Mouse (Mus musculus) lung, embryonic 14.5 days (tissue): ENCODE measurements around the gene Olfr524. TPM values are rescaled to one million over a fixed set of nuclear protein-coding genes. Genes with fewer than 3 reads are reported as not detected.

Experiments
- ATAC-seq: fragments of 200-750 bp; cut with Nextera tagmentation; 2 replicates; pipeline ENCODE4 v1.8.0; 2017; ENCODE audit warnings: mild to moderate bottlenecking, moderate TSS enrichment, moderate library complexity; ENCODE audit not compliant: insufficient read depth
- DNase-seq: peaks from one replicate; pipeline ENCODE4 v3.0.0-alpha.2; 2015
- H3K27ac ChIP-seq: fragments of 300-500 bp; sonication (generic); 2 replicates; pipeline ENCODE4 v1.5.1; 2014; ENCODE audit warnings: low read depth, mild to moderate bottlenecking, moderate library complexity
- H3K27me3 ChIP-seq: fragments of 300-500 bp; sonication (generic); 2 replicates; pipeline ENCODE4 v1.6.1; 2014; ENCODE audit warnings: low read length, control low read depth; ENCODE audit not compliant: insufficient read depth
- H3K36me3 ChIP-seq: fragments of 300-500 bp; sonication (generic); 2 replicates; pipeline ENCODE4 v1.6.1; 2014; ENCODE audit warnings: control low read depth; ENCODE audit not compliant: insufficient read depth
- H3K4me1 ChIP-seq: fragments of 300-500 bp; sonication (generic); 2 replicates; pipeline ENCODE4 v1.6.1; 2014; ENCODE audit warnings: antibody characterized with exemption, control low read depth; ENCODE audit not compliant: insufficient read depth
- H3K4me2 ChIP-seq: fragments of 300-500 bp; sonication (generic); 2 replicates; pipeline ENCODE4 v1.6.1; 2014; ENCODE audit warnings: mild to moderate bottlenecking
- H3K4me3 ChIP-seq: fragments of 300-500 bp; sonication (generic); 2 replicates; pipeline ENCODE4 v1.5.1; 2014; ENCODE audit warnings: low read depth, low read length
- H3K9ac ChIP-seq: fragments of 300-500 bp; sonication (generic); 2 replicates; pipeline ENCODE4 v1.6.1; 2014
- H3K9me3 ChIP-seq: fragments of 300-500 bp; sonication (generic); 2 replicates; pipeline ENCODE4 v1.6.1; 2016; ENCODE audit warnings: low read depth, low read length, control low read depth
- CTCF ChIP-seq: IDR thresholded peaks from 2 replicates; pipeline ENCODE4 v1.5.1; 2016; ENCODE audit warnings: antibody characterized with exemption, low read depth
- WGBS: fragments of 180-500 bp; shearing (Covaris S2); extraction: QIAGEN DNeasy Blood & Tissue Kit; methylation state at CpG from one replicate; pipeline ENCODE4 v1.1.7; 2014; 5-methylcytosine and 5-hydroxymethylcytosine counted together
- polyA plus RNA-seq: library from polyadenylated mRNA; unstranded; fragments of >200 nt; fragmentation: Nextera tagmentation; extraction: Ambion mirVana; gene quantifications from 2 replicates; pipeline ENCODE4 v1.2.1, GENCODE M21; 2014

Olfr524 gene
- polyA plus RNA-seq, 1 experiment from 2014 or later: not detected

DNA sequence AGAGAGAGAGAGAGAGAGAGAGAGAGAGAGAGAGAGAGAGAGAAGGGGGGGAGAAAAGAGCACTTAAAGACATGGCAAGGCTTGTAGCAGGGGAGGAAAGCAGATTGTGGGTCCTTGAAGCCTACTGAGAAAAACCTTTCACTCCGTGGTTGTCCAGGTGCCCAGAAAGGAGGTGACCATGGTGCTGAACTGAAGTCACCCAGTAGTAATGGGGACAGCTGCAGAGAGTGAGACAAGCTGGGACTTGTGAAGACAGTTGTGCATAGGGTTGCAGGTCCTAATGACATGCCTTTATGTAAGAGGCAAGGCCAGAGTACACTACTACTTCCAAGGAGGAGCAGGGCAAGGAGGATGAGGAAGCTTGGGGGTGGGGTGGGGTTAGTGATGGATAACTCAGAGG is 13.5 kb upstream of the Olfr524 start:
- Histone ChIP-seq H3K36me3 (no peaks in the 10 kb centered on the region), H3K4me2 (no peak overlapping the region), H3K4me1 (no peaks in the 10 kb centered on the region), H3K27ac (no peak overlapping the region), H3K4me3 (no peak overlapping the region), H3K9ac (no peak overlapping the region), H3K9me3 (no peaks in the 10 kb centered on the region), H3K27me3 (no peaks in the 10 kb centered on the region)
- ATAC-seq (no peak), DNase-seq (peak; percentile 23)
- TF ChIP-seq CTCF: no peak
- WGBS: 0% methylated on average over 1 of the region's 1 CpGs

DNA sequence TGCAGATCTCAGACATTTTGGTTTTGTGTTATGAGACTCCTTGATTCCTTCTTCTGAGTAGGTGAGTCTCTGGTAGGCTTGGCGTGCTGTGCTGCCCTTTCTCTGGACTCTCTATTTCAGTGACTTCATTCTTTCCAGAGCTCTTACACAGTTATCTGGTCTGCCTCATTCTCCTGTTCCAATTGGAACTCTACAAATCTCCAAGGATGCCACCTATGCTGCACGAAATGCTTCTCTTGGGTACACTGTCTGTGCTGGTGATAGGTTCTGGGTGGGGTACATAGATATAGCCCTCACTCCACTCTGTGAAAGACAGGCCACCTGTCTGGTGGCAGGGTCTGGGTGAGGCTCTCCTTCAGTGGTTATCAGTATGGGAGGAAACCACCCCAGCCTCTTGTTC is 12.2 kb upstream of the Olfr524 start, which contains the start of gene Cd163l1:
TSS of gene Cd163l1 (plus strand) at position 301 of the 400 bp plus-strand sequence.
- Histone ChIP-seq H3K9me3 (no peaks in the 10 kb centered on the region), H3K27me3 (no peaks in the 10 kb centered on the region), H3K4me2 (no peak within 1 kb of the TSS), H3K4me1 (no peaks in the 10 kb centered on the region), H3K27ac (no peak within 1 kb of the TSS), H3K4me3 (no peak within 1 kb of the TSS), H3K9ac (no peak within 1 kb of the TSS), H3K36me3 (no peaks in the 10 kb centered on the region)
- DNase-seq: no peak
- no peak for TF ChIP-seq CTCF
- 92% methylated on average over 2 of the region's 2 CpGs for WGBS
- ATAC-seq: no peak

DNA sequence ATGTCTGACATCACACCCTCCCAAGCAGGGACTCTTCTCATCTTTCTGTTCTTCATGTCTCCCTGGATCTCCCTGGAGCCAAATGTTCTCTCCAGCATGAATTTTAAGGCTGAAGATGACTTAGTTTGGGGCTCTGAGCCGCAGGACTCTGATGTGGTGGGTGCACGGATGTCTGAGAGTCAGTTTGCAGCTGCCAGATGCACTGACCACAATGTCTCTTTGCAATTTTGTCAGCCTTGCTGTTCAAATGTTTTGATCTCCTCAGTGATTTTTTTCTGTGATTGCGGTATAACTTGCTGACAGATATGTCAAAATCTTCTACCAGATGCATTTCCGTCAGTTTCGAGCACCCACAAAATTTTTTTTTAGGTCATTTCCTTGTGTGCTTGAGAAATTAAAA is 8.1 kb upstream of the Olfr524 start:
- Histone ChIP-seq H3K9me3 (no peaks in the 10 kb centered on the region), H3K27me3 (no peaks in the 10 kb centered on the region), H3K4me2 (no peak overlapping the region), H3K4me1 (no peaks in the 10 kb centered on the region), H3K36me3 (no peaks in the 10 kb centered on the region), H3K4me3 (no peak overlapping the region), H3K9ac (no peak overlapping the region), H3K27ac (no peak overlapping the region)
- 65% methylated on average over 5 of the region's 5 CpGs for WGBS
- DNase-seq: no peak
- no peak for ATAC-seq
- no peak for TF ChIP-seq CTCF

DNA sequence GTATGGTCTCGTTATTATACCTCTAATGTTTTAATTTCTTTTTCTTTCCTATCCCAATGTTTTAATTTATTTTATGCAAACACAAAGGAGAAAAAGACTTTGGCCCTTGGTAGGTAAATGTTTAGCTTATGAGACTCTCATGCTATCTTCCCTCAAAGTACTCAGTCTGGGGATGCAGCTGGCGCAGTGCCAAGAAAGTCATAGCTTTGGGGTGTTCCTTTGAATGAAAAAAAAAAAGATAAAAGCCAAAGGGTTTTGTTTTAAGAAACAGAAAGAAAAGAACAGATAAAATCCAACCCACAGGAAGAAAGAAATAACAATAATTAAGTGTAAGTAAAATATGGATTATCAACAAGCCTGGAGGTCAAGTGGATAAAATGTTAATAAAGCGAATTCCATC is 2.9 kb upstream of the Olfr524 start:
- no peaks in the 10 kb centered on the region for H3K36me3 ChIP-seq
- no peak overlapping the region for H3K9ac ChIP-seq
- H3K4me2 ChIP-seq: no peak overlapping the region
- no peaks in the 10 kb centered on the region for H3K4me1 ChIP-seq
- DNase-seq (peak; percentile 59), ATAC-seq (no peak)
- H3K4me3 ChIP-seq: no peak overlapping the region
- H3K9me3 ChIP-seq: no peaks in the 10 kb centered on the region
- H3K27me3 ChIP-seq: no peaks in the 10 kb centered on the region
- no peak overlapping the region for H3K27ac ChIP-seq
- TF ChIP-seq CTCF: no peak
- 49% methylated on average over 3 of the region's 3 CpGs for WGBS

GRCm38 (mm10) chr7:140208153-140208552 is 2.4 kb upstream of the Olfr524 start:
- TF ChIP-seq CTCF: no peak
- H3K4me3 ChIP-seq: no peak overlapping the region
- H3K4me1 ChIP-seq: no peaks in the 10 kb centered on the region
- no peaks in the 10 kb centered on the region for H3K27me3 ChIP-seq
- no peak for ATAC-seq
- DNase-seq: no peak
- no peaks in the 10 kb centered on the region for H3K36me3 ChIP-seq
- WGBS: 44% methylated on average over 8 of the region's 8 CpGs
- H3K4me2 ChIP-seq: no peak overlapping the region
- no peaks in the 10 kb centered on the region for H3K9me3 ChIP-seq
- H3K9ac ChIP-seq: no peak overlapping the region
- no peak overlapping the region for H3K27ac ChIP-seq

GRCm38 (mm10) chr7:140206904-140207303 is 1.1 kb upstream of the Olfr524 start:
- no peak for TF ChIP-seq CTCF
- DNase-seq (no peak), ATAC-seq (no peak)
- Histone ChIP-seq H3K27ac (no peak overlapping the region), H3K4me2 (no peak overlapping the region), H3K36me3 (no peaks in the 10 kb centered on the region), H3K4me3 (no peak overlapping the region), H3K9me3 (no peaks in the 10 kb centered on the region), H3K27me3 (no peaks in the 10 kb centered on the region), H3K9ac (no peak overlapping the region), H3K4me1 (no peaks in the 10 kb centered on the region)
- WGBS: 72% methylated on average over 3 of the region's 3 CpGs

DNA sequence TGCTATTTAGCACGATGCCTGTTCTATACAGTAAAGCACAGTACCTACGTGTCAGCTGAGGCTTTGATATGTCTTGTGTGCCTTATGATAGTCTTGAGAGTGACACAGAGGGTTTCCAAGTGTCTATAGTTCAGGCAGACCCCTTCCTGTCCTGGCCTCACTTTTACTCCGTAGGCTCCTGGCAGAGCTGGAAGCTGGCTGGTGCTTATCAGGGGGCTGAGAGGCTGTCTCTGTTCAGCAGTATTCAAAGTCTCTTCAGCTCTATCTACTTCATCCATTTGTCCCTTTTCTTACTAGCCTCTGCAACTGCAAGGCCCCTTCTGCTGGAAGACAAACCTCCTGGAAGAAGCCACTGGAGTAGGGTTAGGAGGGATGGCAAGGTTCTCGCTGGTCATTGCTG is 4.7 kb downstream of the Olfr524 start:
- no peaks in the 10 kb centered on the region for H3K4me1 ChIP-seq
- no peaks in the 10 kb centered on the region for H3K9me3 ChIP-seq
- no peak overlapping the region for H3K4me3 ChIP-seq
- no peaks in the 10 kb centered on the region for H3K36me3 ChIP-seq
- TF ChIP-seq CTCF: no peak
- DNase-seq (no peak), ATAC-seq (no peak)
- H3K4me2 ChIP-seq: no peak overlapping the region
- no peaks in the 10 kb centered on the region for H3K27me3 ChIP-seq
- H3K27ac ChIP-seq: no peak overlapping the region
- WGBS: 82% methylated on average over 4 of the region's 4 CpGs
- no peak overlapping the region for H3K9ac ChIP-seq

DNA sequence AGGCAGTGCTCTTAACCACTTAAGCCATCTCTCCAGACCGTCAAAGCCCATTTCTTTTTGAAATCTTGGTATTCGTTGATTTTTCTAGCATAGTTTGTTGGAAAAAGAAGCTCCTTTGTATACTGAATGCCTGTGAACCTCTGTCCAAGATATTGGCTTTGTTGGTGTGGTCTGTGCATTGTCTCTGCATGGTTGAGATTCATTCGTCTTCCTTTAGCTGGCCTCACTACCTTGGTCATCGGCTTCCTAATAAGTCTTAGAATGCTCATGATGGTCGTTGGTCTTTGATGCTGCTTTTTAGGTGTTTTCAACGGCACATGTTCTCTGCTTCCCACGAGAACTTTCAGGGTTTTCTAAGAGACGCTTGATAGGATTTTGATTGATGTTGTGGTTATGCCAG is 9.8 kb downstream of the Olfr524 start:
- Histone ChIP-seq H3K4me3 (no peak overlapping the region), H3K9me3 (no peaks in the 10 kb centered on the region), H3K36me3 (no peaks in the 10 kb centered on the region), H3K27ac (no peak overlapping the region), H3K4me1 (no peaks in the 10 kb centered on the region), H3K27me3 (no peaks in the 10 kb centered on the region), H3K4me2 (no peak overlapping the region), H3K9ac (no peak overlapping the region)
- DNase-seq (no peak), ATAC-seq (no peak)
- no peak for TF ChIP-seq CTCF
- 77% methylated on average over 8 of the region's 8 CpGs for WGBS
